Mouse (Mus musculus): ENCODE results near the gene Gm29797. TPM values are rescaled to one million over a fixed set of nuclear protein-coding genes. Genes with fewer than 3 reads are reported as not detected.
A peak's percentile ranks its signal among the peaks of the same experiment; 100 is the strongest.

Gm29797 gene
- polyA plus RNA-seq, 1 experiment from 2014 or later = not detected

DNA sequence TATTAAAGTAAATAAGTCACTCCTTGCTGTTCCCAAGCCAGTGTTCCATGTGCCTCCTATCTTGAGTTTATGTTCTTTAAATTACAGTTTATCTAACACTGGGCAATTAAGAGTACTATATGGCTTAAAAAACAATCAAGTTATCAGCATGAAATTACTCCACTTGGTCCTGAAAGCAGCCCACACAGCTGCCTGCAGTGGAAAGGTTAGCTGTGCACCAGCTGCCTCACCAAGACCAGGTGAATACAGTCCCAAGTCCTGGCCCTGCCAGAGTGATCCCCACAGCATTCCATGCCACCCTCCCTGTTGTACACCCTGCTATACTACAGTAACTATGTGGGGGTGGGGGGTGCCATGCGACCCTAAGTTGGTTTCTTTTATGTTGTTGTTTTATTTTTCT is 3.3 kb upstream of the Gm29797 start:
- Histone ChIP-seq H3K4me1 (replicated peaks) (peaks cover 7% of the 10 kb centered on the region), H3K27me3 (replicated peaks) (no peaks in the 10 kb centered on the region), H3K27ac (ENCODE audit: poor library complexity, severe bottlenecking) (no peak overlapping the region), H3K9me3 (replicated peaks) (no peaks in the 10 kb centered on the region), H3K4me3 (no peak overlapping the region), H3K36me3 (peaks cover 78% of the 10 kb centered on the region), H3K9ac (no peak overlapping the region), H3K4me2 (no peak overlapping the region)
- no peak for ATAC-seq (ENCODE audit: insufficient number of reproducible peaks, low FRiP score)
- 91% methylated on average over 1 of the region's 1 CpGs for WGBS

DNA sequence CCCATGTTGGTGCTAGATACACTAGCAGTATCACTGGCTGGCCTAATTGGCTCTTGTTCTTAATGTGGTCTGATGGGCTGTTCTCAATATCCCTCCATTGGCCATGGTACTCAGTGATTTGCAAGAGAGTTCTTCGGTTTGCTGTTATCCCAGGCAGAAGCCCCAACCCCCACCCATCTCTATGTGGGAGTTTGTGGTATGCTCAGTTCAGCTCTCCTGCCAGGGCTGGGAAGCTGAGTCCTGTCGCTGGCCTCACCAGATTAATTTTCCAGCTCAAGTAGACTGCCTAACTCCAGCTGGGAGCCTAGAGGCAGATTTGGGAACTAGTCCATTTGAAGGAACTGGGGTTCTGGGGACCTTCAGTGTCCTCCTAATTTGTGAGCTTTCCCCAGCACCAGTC is 607 bp downstream of the Gm29797 start:
- no peak overlapping the region for H3K9ac ChIP-seq
- WGBS = 66% methylated on average over 2 of the region's 2 CpGs
- no peaks in the 10 kb centered on the region for H3K27me3 ChIP-seq (replicated peaks)
- no peak overlapping the region for H3K4me2 ChIP-seq
- H3K9me3 ChIP-seq (replicated peaks) = no peaks in the 10 kb centered on the region
- peaks cover 33% of the 10 kb centered on the region for H3K4me1 ChIP-seq (replicated peaks)
- peaks cover 45% of the 10 kb centered on the region for H3K36me3 ChIP-seq
- no peak overlapping the region for H3K27ac ChIP-seq (ENCODE audit: poor library complexity, severe bottlenecking)
- no peak for ATAC-seq (ENCODE audit: insufficient number of reproducible peaks, low FRiP score)
- H3K4me3 ChIP-seq = no peak overlapping the region

DNA sequence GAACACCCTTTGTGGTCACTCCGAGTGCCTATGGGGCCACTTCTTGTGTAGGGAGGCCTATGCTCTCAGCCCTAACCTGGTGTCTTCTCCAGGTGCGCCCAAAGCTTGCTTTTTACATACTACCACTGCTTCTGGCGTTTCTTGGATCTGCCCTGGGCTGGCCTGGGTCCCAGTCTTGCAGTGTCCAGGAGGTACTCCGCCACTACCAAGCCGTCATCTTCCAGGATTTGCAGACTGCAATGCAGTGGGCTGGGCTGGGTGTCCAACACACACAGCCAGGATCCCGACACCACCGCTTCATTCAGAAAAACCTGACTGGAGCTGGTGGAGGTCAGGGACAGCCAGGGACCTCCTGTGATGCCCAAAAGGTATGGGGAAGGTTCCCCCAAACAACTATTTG is 1.7 kb downstream of the Gm29797 start:
- no peak overlapping the region for H3K27ac ChIP-seq (ENCODE audit: poor library complexity, severe bottlenecking)
- H3K4me2 ChIP-seq = no peak overlapping the region
- no peaks in the 10 kb centered on the region for H3K27me3 ChIP-seq (replicated peaks)
- no peak for ATAC-seq (ENCODE audit: insufficient number of reproducible peaks, low FRiP score)
- no peaks in the 10 kb centered on the region for H3K9me3 ChIP-seq (replicated peaks)
- no peak overlapping the region for H3K4me3 ChIP-seq
- peaks cover 39% of the 10 kb centered on the region for H3K4me1 ChIP-seq (replicated peaks)
- H3K36me3 ChIP-seq = peaks cover 34% of the 10 kb centered on the region
- no peak overlapping the region for H3K9ac ChIP-seq
- 81% methylated on average over 7 of the region's 7 CpGs for WGBS

DNA sequence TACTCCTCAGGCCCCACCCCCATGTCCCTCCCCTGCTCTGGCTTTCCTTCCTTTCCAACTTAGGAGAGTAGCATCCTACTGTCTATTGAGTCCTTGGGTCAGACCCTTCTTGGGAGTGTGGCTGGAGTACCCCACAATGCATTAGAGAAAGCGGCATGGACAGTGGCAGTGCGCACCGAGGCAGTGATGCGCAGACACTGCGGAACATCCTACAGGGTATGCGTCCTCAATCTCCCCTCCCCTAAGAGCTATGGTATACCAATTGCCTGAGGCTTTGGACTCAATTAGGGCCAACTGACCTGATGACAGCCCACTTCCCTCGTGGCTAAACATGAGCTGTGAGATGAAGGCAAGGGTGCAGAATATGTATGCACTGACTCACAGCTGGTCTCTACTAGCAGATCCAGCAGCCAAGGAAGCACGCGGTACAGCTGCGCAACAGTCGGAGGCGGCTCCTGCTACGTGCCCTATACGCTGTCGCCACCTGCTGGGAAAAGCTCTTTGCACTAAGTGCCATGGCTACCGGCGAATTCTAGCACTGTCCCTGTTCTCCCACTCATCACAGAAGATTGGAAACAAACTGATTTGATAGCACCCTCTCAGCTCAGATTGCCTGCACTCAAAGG is 2.2 kb downstream of the Gm29797 start:
- Histone ChIP-seq H3K27ac (ENCODE audit: poor library complexity, severe bottlenecking) (0 out of 2 replicates have a peak overlapping the region, but pooled peaks have one; percentile 17), H3K27me3 (replicated peaks) (no peaks in the 10 kb centered on the region), H3K4me1 (replicated peaks) (peaks cover 34% of the 10 kb centered on the region), H3K4me2 (0 out of 2 replicates have a peak overlapping the region, but pooled peaks have one; percentile 20), H3K9ac (no peak overlapping the region), H3K4me3 (no peak overlapping the region), H3K9me3 (replicated peaks) (no peaks in the 10 kb centered on the region), H3K36me3 (peaks cover 29% of the 10 kb centered on the region)
- 37% methylated on average over 17 of the region's 17 CpGs for WGBS
- peak; percentile 54; the same call in 1 of the 2 replicates for ATAC-seq (ENCODE audit: insufficient number of reproducible peaks, low FRiP score)

DNA sequence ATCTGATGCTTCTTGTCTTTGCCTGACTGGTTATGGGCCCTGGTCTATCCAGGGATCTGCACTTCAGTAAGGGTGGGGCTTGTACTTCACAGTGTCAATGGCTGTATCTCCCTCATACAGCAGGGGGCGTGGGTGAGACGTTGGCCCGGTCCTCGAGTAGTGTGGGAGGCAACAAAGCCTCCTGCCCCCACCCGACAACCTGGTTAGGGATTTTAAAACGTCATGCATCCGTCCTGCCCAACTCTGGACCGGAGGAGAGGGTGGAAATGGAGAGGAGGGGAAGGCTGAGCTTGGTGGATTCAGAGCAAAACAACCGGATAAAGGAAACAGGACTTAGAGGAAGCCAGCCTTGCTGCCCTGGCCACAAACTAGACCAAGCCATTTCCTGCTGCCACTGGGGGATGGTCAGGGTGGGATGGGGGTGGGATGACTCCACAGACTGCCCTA is 2.8 kb downstream of the Gm29797 start:
- H3K9ac ChIP-seq = no peak overlapping the region
- peaks cover 27% of the 10 kb centered on the region for H3K36me3 ChIP-seq
- 5% methylated on average over 9 of the region's 9 CpGs for WGBS
- H3K4me3 ChIP-seq = no peak overlapping the region
- 0 out of 2 replicates have a peak overlapping the region, but pooled peaks have one; percentile 20 for H3K4me2 ChIP-seq
- 0 out of 2 replicates have a peak overlapping the region, but pooled peaks have one; percentile 44 for H3K27ac ChIP-seq (ENCODE audit: poor library complexity, severe bottlenecking)
- H3K4me1 ChIP-seq (replicated peaks) = peaks cover 34% of the 10 kb centered on the region
- ATAC-seq (ENCODE audit: insufficient number of reproducible peaks, low FRiP score) = peak; percentile 75
- no peaks in the 10 kb centered on the region for H3K9me3 ChIP-seq (replicated peaks)
- H3K27me3 ChIP-seq (replicated peaks) = no peaks in the 10 kb centered on the region

DNA sequence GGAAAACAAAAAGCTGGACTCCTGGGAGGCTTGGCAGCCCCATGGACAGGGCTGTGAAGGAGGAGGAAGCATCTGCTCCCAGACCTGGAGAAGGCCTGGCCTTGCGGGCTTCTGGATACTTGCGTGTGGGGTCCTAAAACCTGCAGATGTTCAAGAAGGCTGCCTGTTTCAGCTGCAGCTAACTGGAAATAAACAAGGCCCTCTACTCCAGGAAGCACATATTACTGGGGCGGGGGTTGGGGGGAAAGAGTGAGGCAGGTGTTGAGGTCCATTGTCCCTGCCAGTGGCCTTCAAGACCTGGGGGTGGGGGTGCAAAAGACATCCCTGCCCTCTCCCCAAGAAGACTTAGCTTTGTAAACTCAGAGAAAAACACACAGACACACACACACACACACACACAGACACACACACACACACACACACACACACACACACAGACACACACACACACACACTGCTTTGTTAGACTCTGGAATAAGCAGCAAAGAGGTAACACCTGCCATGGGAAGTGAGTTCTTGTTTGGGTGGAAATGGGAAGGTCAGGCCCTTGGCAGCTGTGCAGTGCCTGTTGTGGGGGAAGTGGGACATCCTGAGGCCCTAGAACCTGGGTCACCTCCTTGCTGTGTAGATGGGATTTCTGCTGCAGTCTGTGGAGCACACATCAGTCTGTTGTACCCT is 5.9 kb downstream of the Gm29797 start:
- peak; percentile 46 for ATAC-seq (ENCODE audit: insufficient number of reproducible peaks, low FRiP score)
- Histone ChIP-seq H3K36me3 (0 out of 2 replicates have a peak, but pooled peaks cover 2% of the 10 kb centered on the region), H3K27me3 (replicated peaks) (peaks cover 2% of the 10 kb centered on the region), H3K9ac (no peak overlapping the region; the same call in 1 of the 2 replicates), H3K4me2 (no peak overlapping the region), H3K4me1 (replicated peaks) (peaks cover 32% of the 10 kb centered on the region), H3K4me3 (no peak overlapping the region), H3K27ac (ENCODE audit: poor library complexity, severe bottlenecking) (peak overlapping the region; percentile 67), H3K9me3 (replicated peaks) (no peaks in the 10 kb centered on the region; the same call in 1 of the 2 replicates)
- 80% methylated on average over 3 of the region's 3 CpGs for WGBS

DNA sequence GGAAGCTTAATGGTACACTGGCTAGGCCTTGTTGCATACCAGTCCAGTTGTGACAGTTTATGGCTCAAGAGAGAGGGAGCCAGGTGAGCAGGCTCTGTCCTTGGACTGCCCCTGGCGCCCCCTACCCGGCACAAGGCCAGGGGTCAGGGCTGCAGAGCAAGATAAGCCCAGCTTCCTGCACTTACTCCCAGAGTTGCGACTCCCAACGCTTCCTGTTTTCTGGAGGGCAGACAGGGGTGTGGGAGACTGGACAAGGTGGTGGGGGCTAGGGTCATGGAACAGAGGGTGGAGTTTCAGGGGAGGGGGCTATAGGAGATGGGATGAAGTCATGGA is 6.4 kb downstream of the Gm29797 start:
- no peaks in the 10 kb centered on the region; the same call in 1 of the 2 replicates for H3K9me3 ChIP-seq (replicated peaks)
- 2% methylated on average over 4 of the region's 4 CpGs for WGBS
- no peak overlapping the region; the same call in 1 of the 2 replicates for H3K9ac ChIP-seq
- peaks cover 32% of the 10 kb centered on the region for H3K4me1 ChIP-seq (replicated peaks)
- peak; percentile 75 for ATAC-seq (ENCODE audit: insufficient number of reproducible peaks, low FRiP score)
- H3K27ac ChIP-seq (ENCODE audit: poor library complexity, severe bottlenecking) = peak overlapping the region; percentile 67
- H3K27me3 ChIP-seq (replicated peaks) = peaks cover 7% of the 10 kb centered on the region
- H3K4me2 ChIP-seq = no peak overlapping the region
- no peak overlapping the region for H3K4me3 ChIP-seq
- 0 out of 2 replicates have a peak, but pooled peaks cover 2% of the 10 kb centered on the region for H3K36me3 ChIP-seq

DNA sequence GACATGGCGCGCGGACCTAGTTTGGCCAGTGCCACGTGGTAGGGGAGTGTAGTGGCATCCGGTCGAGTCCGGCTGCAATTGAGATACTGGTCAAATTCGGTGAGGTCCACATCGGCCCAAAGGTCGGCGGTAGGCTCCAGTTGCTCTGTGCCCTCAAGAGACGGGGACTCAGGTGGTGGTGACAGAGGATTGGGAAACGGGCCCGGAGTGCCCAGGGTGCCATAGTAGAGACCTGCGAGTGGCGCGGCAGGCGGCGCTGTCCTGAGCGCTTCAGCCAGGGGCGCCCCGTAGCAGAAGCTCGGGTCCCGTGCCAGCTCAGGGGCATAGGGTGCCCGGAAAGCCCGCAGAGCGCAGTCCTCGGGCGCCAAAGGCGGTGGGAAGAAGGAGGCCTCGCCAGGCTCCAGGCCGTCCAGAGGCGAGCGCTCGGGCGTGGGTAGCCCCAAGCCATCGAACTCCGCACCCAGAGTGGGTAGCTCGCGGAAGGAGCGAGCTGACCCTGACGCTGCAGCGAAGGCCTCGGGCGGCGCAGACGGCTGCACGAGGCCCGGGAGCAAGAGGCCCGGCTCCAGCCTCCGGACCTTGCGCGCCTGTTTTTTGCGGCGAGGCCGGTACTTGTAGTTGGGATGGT is 13.6 kb downstream of the Gm29797 start:
- Histone ChIP-seq H3K36me3 (no peaks in the 10 kb centered on the region), H3K27me3 (replicated peaks) (peaks cover 77% of the 10 kb centered on the region), H3K9ac (peak overlapping the region; percentile 70), H3K27ac (ENCODE audit: poor library complexity, severe bottlenecking) (peak overlapping the region; percentile 62), H3K4me3 (peak overlapping the region; percentile 59), H3K4me2 (peak overlapping the region; percentile 85), H3K4me1 (replicated peaks) (peaks cover 27% of the 10 kb centered on the region), H3K9me3 (replicated peaks) (no peaks in the 10 kb centered on the region; the same call in 1 of the 2 replicates)
- 4% methylated on average over 56 of the region's 56 CpGs for WGBS
- ATAC-seq (ENCODE audit: insufficient number of reproducible peaks, low FRiP score) = peak; percentile 16; the same call in 1 of the 2 replicates

DNA sequence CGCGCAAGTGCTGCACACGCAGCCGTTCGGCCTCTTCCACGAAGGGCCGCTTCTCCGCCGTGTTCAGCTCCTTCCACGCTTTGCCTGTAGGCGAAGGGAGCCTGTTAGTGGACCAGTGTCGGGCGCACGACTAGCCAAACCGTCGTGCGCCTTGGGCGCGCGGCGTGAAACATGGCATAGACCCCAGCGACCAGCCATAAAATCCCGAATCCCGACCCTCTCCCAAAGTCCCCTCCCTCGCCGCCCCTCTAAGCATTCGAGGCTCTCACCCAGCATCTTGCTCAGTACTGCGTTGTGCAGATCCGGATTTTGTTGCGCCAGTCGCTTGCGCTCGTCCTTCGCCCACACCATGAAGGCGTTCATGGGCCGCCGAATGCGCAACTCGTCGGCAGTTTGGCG is 14.1 kb downstream of the Gm29797 start:
- Histone ChIP-seq H3K9me3 (replicated peaks) (no peaks in the 10 kb centered on the region; the same call in 1 of the 2 replicates), H3K4me2 (peak overlapping the region; percentile 85), H3K4me1 (replicated peaks) (peaks cover 32% of the 10 kb centered on the region), H3K4me3 (peak overlapping the region; percentile 59), H3K27me3 (replicated peaks) (peaks cover 78% of the 10 kb centered on the region), H3K27ac (ENCODE audit: poor library complexity, severe bottlenecking) (peak overlapping the region; percentile 62), H3K9ac (peak overlapping the region; percentile 70), H3K36me3 (no peaks in the 10 kb centered on the region)
- ATAC-seq (ENCODE audit: insufficient number of reproducible peaks, low FRiP score) = no peak
- WGBS = under 1% methylated on average over 41 of the region's 41 CpGs

DNA sequence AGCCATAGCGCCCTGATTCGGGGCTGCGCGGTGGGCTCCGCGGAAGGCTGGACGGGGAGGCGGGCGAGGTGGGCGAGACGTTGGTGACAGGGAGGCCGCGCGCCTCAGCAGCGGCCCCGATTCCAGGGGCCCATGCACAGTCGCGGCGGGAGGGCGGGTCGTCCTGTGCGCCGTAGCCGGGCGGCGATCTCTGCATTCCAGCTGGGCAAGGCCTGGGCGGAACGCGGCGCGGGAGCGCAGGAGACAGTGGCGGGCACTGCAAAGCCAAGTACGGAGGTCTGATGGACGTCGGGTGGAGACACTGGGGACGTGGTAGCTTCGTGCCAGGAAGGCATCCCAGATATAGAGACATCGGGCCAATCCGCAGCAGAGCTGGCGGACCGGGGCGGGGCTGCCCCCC is 14.5 kb downstream of the Gm29797 start, which contains the start of gene Sox18:
TSS of gene Sox18 (minus strand) at position 315 of the 400 bp plus-strand sequence.
- no peaks in the 10 kb centered on the region for H3K36me3 ChIP-seq

DNA sequence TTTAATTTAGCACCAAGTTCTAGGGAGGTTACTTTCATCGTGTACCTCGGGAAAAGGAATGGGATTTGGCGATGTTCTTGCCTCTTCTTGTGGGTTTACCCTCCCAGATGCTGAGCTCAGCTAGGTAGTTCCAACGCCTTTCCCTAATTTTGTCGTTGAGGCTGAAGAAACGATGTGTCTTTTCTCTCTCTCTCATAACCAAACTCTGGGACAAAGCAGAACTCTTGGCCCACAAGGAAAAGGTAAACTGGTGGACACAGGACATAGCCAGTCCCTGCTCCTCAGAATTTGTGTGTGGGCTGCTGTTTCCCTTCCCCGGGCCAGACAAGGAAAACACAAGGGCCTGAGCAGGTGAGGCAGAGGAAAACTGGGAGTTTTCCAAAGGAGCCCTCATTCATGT is 15.2 kb downstream of the Gm29797 start:
- H3K27me3 ChIP-seq (replicated peaks) = peaks cover 78% of the 10 kb centered on the region
- no peak for ATAC-seq (ENCODE audit: insufficient number of reproducible peaks, low FRiP score)
- no peak overlapping the region for H3K27ac ChIP-seq (ENCODE audit: poor library complexity, severe bottlenecking)
- no peak overlapping the region for H3K9ac ChIP-seq
- no peaks in the 10 kb centered on the region for H3K36me3 ChIP-seq
- H3K4me2 ChIP-seq = peak overlapping the region; percentile 85
- H3K4me3 ChIP-seq = no peak overlapping the region
- H3K9me3 ChIP-seq (replicated peaks) = no peaks in the 10 kb centered on the region; the same call in 1 of the 2 replicates
- WGBS = 24% methylated on average over 7 of the region's 7 CpGs
- H3K4me1 ChIP-seq (replicated peaks) = peaks cover 35% of the 10 kb centered on the region

More for the DNA sequence above, 14.5 kb downstream of the Gm29797 start, which contains the start of gene Sox18:
- H3K9me3 ChIP-seq (replicated peaks) = no peaks in the 10 kb centered on the region; the same call in 1 of the 2 replicates
- peak within 1 kb of the TSS; percentile 70 for H3K9ac ChIP-seq
- peak within 1 kb of the TSS; percentile 85 for H3K4me2 ChIP-seq
- H3K27ac ChIP-seq (ENCODE audit: poor library complexity, severe bottlenecking) = peak within 1 kb of the TSS; percentile 62
- peaks cover 78% of the 10 kb centered on the region for H3K27me3 ChIP-seq (replicated peaks)
- H3K4me1 ChIP-seq (replicated peaks) = peaks cover 34% of the 10 kb centered on the region
- H3K4me3 ChIP-seq = peak within 1 kb of the TSS; percentile 59
- ATAC-seq (ENCODE audit: insufficient number of reproducible peaks, low FRiP score) = peak; percentile 51
- under 1% methylated on average over 41 of the region's 43 CpGs for WGBS
